Mouse (Mus musculus): ENCODE data around the gene Man1a2.

- no peak for TF ChIP-seq POLR2A (IDR thresholded peaks at IDR 0.05; ENCODE audit: insufficient read length, low read depth)
- no peak for TF ChIP-seq USF1 (IDR thresholded peaks at IDR 0.05; ENCODE audit: low read depth)
- TF ChIP-seq SRF (IDR thresholded peaks at IDR 0.05; ENCODE audit: control insufficient read depth, insufficient read length, low read depth), result no peak
- no peak for TF ChIP-seq E2F4 (IDR thresholded peaks at IDR 0.05; ENCODE audit: insufficient read depth)
- no peak for TF ChIP-seq CEBPB (IDR thresholded peaks at IDR 0.05; ENCODE audit: insufficient read depth, poor library complexity, severe bottlenecking)
- no peak for TF ChIP-seq TCF12 (IDR thresholded peaks at IDR 0.05; ENCODE audit: insufficient read depth, poor library complexity, severe bottlenecking)
- TF ChIP-seq MYOG (IDR thresholded peaks at IDR 0.05; ENCODE audit: control insufficient read depth in 1 of 3, insufficient read depth in 1 of 3, insufficient read length in 2 of 3, low read depth in 2 of 3), result no peak
- TF ChIP-seq MYOD1 (IDR thresholded peaks at IDR 0.05; ENCODE audit: control insufficient read depth in 1 of 3, insufficient read length in 2 of 3, low read depth in 2 of 3), result no peak
Observed at GRCm38 (mm10) chr3:100562455-100562854, 122.8 kb downstream of the Man1a2 start.
